Mouse (Mus musculus) thymus, adult 2 months (tissue): ENCODE measurements around the gene Cnr2. TPM values are rescaled to one million over a fixed set of nuclear protein-coding genes. Genes with fewer than 3 reads are reported as not detected.

ENCODE experiments used
- DNase-seq: peaks from one replicate; pipeline ENCODE4 v3.0.0; 2021
- H3K27ac ChIP-seq: fragments of 200-500 bp; 2 replicates; pipeline ENCODE4 v1.5.1; 2012; ENCODE audit warnings: low read length, control low read depth; ENCODE audit not compliant: control insufficient read depth, insufficient read depth
- H3K27me3 ChIP-seq: fragments of 200-500 bp; 2 replicates; pipeline ENCODE4 v1.6.1; 2012; ENCODE audit warnings: mild to moderate bottlenecking, low read length, moderate library complexity, mixed read lengths; ENCODE audit not compliant: control insufficient read depth, insufficient read depth
- H3K36me3 ChIP-seq: fragments of 200-500 bp; 2 replicates; pipeline ENCODE4 v1.6.1; 2012; ENCODE audit warnings: mild to moderate bottlenecking, low read length, moderate library complexity; ENCODE audit not compliant: control insufficient read depth, insufficient read depth
- H3K4me1 ChIP-seq: fragments of 200-500 bp; replicated peaks from 2 replicates; pipeline ENCODE4 v1.6.1; 2012; ENCODE audit warnings: low read length; ENCODE audit not compliant: control insufficient read depth, insufficient read depth
- H3K4me3 ChIP-seq: fragments of 200-500 bp; 2 replicates; pipeline ENCODE4 v1.5.1; 2012; ENCODE audit warnings: mild to moderate bottlenecking, low read length, control low read depth, moderate library complexity; ENCODE audit not compliant: control insufficient read depth, insufficient read depth
- CTCF ChIP-seq: fragments of 200-500 bp; IDR thresholded peaks from 2 replicates; pipeline ENCODE4 v1.5.1; 2012; ENCODE audit warnings: mild to moderate bottlenecking, control low read depth, low read length, moderate library complexity, borderline replicate concordance; ENCODE audit not compliant: control insufficient read depth, poor library complexity, insufficient read depth; ENCODE audit errors: extremely low read depth
- POLR2A ChIP-seq: fragments of 200-500 bp; IDR thresholded peaks from 2 replicates; pipeline ENCODE4 v1.6.1; 2012; ENCODE audit warnings: mild to moderate bottlenecking, low read length, control low read depth, moderate library complexity; ENCODE audit not compliant: control insufficient read depth, poor library complexity, insufficient read depth; ENCODE audit errors: extremely low read depth
- WGBS: fragments of 180-500 bp; shearing (Covaris S2); methylation state at CpG from one replicate; pipeline ENCODE4 v1.1.7; 2018; 5-methylcytosine and 5-hydroxymethylcytosine counted together
- polyA plus RNA-seq: library from polyadenylated mRNA; depleted of rRNA; stranded (reverse); fragments of >200 nt; gene quantifications from 2 replicates; pipeline ENCODE4 v1.2.3, GENCODE M21; 2012; rRNA removed

Gene Cnr2
- 9.3 and 9.5 TPM in 2 replicates for polyA plus RNA-seq

GRCm38 (mm10) chr4:135895071-135895571 lies at the start of gene Cnr2:
Gene Cnr2, plus strand, starts transcription at chr4:135895394.
- Histone ChIP-seq H3K27ac (peak within 1 kb of the TSS; percentile 90), H3K36me3 (no peaks in the 10 kb centered on the region), H3K4me3 (peak within 1 kb of the TSS; percentile 49), H3K27me3 (no peaks in the 10 kb centered on the region), H3K4me1 (peaks cover 35% of the 10 kb centered on the region)
- DNase-seq: peak; percentile 63
- WGBS: 2% methylated on average over 8 of the region's 8 CpGs
- no peak for TF ChIP-seq CTCF
- no peak for TF ChIP-seq POLR2A

GRCm38 (mm10) chr4:135847581-135847980 lies 47.6 kb upstream of the Cnr2 start:
- H3K27ac ChIP-seq: no peak overlapping the region

GRCm38 (mm10) chr4:135850411-135851095 lies 44.6 kb upstream of the Cnr2 start:
- no peaks in the 10 kb centered on the region for H3K27me3 ChIP-seq
- peak; percentile 54 for DNase-seq
- H3K4me1 ChIP-seq: peaks cover 13% of the 10 kb centered on the region
- 60% methylated on average over 13 of the region's 13 CpGs for WGBS
- H3K4me3 ChIP-seq: no peak overlapping the region
- TF ChIP-seq POLR2A: 0 out of 2 replicates have a peak, but pooled peaks have one; percentile 18
- no peak for TF ChIP-seq CTCF
- H3K36me3 ChIP-seq: no peaks in the 10 kb centered on the region
- H3K27ac ChIP-seq: peak overlapping the region; percentile 12; the same call in 1 of the 2 replicates

More at GRCm38 (mm10) chr4:135847581-135847980, 47.6 kb upstream of the Cnr2 start:
- Histone ChIP-seq H3K4me1 (peaks cover 6% of the 10 kb centered on the region), H3K36me3 (no peaks in the 10 kb centered on the region), H3K4me3 (no peak overlapping the region), H3K27me3 (no peaks in the 10 kb centered on the region)
- TF ChIP-seq CTCF (no peak), POLR2A (no peak)
- WGBS: 69% methylated on average over 5 of the region's 5 CpGs
- no peak for DNase-seq

- Histone ChIP-seq H3K4me3 (no peak overlapping the region), H3K27me3 (no peaks in the 10 kb centered on the region), H3K36me3 (no peaks in the 10 kb centered on the region), H3K27ac (no peak overlapping the region), H3K4me1 (peaks cover 16% of the 10 kb centered on the region)
- TF ChIP-seq CTCF (no peak), POLR2A (no peak)
- DNase-seq: no peak
- 92% methylated on average over 9 of the region's 9 CpGs for WGBS
These were observed 43.3 kb upstream of the Cnr2 start for GRCm38 (mm10) chr4:135851942-135852341.

GRCm38 (mm10) chr4:135853987-135854546 lies 41.1 kb upstream of the Cnr2 start:
- H3K27me3 ChIP-seq: no peaks in the 10 kb centered on the region
- TF ChIP-seq CTCF (no peak), POLR2A (no peak)
- peaks cover 19% of the 10 kb centered on the region for H3K4me1 ChIP-seq
- no peak overlapping the region for H3K4me3 ChIP-seq
- no peak for DNase-seq
- no peaks in the 10 kb centered on the region for H3K36me3 ChIP-seq
- 96% methylated on average over 14 of the region's 14 CpGs for WGBS
- no peak overlapping the region for H3K27ac ChIP-seq

GRCm38 (mm10) chr4:135854630-135855029 lies 40.6 kb upstream of the Cnr2 start:
- Histone ChIP-seq H3K4me1 (peaks cover 19% of the 10 kb centered on the region), H3K36me3 (peaks cover 2% of the 10 kb centered on the region; the same call in 1 of the 2 replicates), H3K27ac (no peak overlapping the region), H3K27me3 (no peaks in the 10 kb centered on the region), H3K4me3 (no peak overlapping the region)
- no peak for DNase-seq
- WGBS: 85% methylated on average over 11 of the region's 11 CpGs
- no peak for TF ChIP-seq POLR2A
- TF ChIP-seq CTCF: no peak
